Mouse (Mus musculus) heart, postnatal 0 days (tissue): ENCODE results near the gene Pigu. TPM values are rescaled to one million over a fixed set of nuclear protein-coding genes. Genes with fewer than 3 reads are reported as not detected.

Experiments used
- ATAC-seq: fragments of 200-750 bp; cut with Nextera tagmentation; 2 replicates; pipeline ENCODE4 v1.8.0; 2017; ENCODE audit warnings: low read depth, moderate number of reproducible peaks, moderate library complexity; ENCODE audit not compliant: insufficient read depth
- DNase-seq: peaks from one replicate; pipeline ENCODE4 v3.0.0-alpha.2; 2016; ENCODE audit warnings: low spot score
- H3K27ac ChIP-seq: fragments of 300-500 bp; sonication (generic); 2 replicates; pipeline ENCODE4 v1.5.1; 2014; ENCODE audit warnings: low read depth, mild to moderate bottlenecking
- H3K27me3 ChIP-seq: fragments of 300-500 bp; sonication (generic); 2 replicates; pipeline ENCODE4 v1.6.1; 2014; ENCODE audit warnings: low read length, mixed read lengths; ENCODE audit not compliant: control insufficient read depth, insufficient read depth
- H3K36me3 ChIP-seq: fragments of 300-500 bp; sonication (generic); replicated peaks from 2 replicates; pipeline ENCODE4 v1.6.1; 2014; ENCODE audit warnings: low read length, mixed read lengths; ENCODE audit not compliant: control insufficient read depth, insufficient read depth
- H3K4me1 ChIP-seq: fragments of 300-500 bp; sonication (generic); 2 replicates; pipeline ENCODE4 v1.6.1; 2014; ENCODE audit warnings: antibody characterized with exemption; ENCODE audit not compliant: control insufficient read depth, insufficient read depth
- H3K4me2 ChIP-seq: fragments of 300-500 bp; sonication (generic); 2 replicates; pipeline ENCODE4 v1.6.1; 2014; ENCODE audit warnings: low read depth, mild to moderate bottlenecking, low read length, moderate library complexity
- H3K4me3 ChIP-seq: fragments of 300-500 bp; sonication (generic); 2 replicates; pipeline ENCODE4 v1.5.1; 2014; ENCODE audit warnings: low read depth, low read length
- H3K9ac ChIP-seq: fragments of 300-500 bp; sonication (generic); replicated peaks from 2 replicates; pipeline ENCODE4 v1.6.1; 2014; ENCODE audit warnings: low read depth, low read length, mixed read lengths
- H3K9me3 ChIP-seq: fragments of 300-500 bp; sonication (generic); replicated peaks from 2 replicates; pipeline ENCODE4 v1.6.1; 2016; ENCODE audit warnings: low read length; ENCODE audit not compliant: control insufficient read depth
- CTCF ChIP-seq: IDR thresholded peaks from 2 replicates; pipeline ENCODE4 v1.5.1; 2016; ENCODE audit warnings: antibody characterized with exemption, control low read depth, low read depth
- EP300 ChIP-seq: IDR thresholded peaks from 2 replicates; pipeline ENCODE4 v1.6.1; 2016; ENCODE audit warnings: antibody characterized with exemption, low read depth
- WGBS: fragments of 180-500 bp; shearing (Covaris S2); extraction: QIAGEN DNeasy Blood & Tissue Kit; methylation state at CpG from one replicate; pipeline ENCODE4 v1.1.7; 2014; 5-methylcytosine and 5-hydroxymethylcytosine counted together
- polyA plus RNA-seq: library from polyadenylated mRNA; unstranded; fragments of >200 nt; fragmentation: Nextera tagmentation; extraction: Ambion mirVana; gene quantifications from 2 replicates; pipeline ENCODE4 v1.2.1, GENCODE M21; 2015
- total RNA-seq: library from RNA; depleted of rRNA; stranded (reverse); fragments of >200 nt; gene quantifications from 2 replicates; pipeline ENCODE4 v1.2.3, GENCODE M21; 2014; ENCODE audit warnings: low replicate concordance

Gene Pigu
- total and polyA plus RNA-seq, 2 experiments from 2014 or later, result 43.3 to 43.7 TPM

- no peak overlapping the region for H3K27ac ChIP-seq
- H3K9me3 ChIP-seq, result no peaks in the 10 kb centered on the region
- no peaks in the 10 kb centered on the region for H3K27me3 ChIP-seq
- peaks cover 7% of the 10 kb centered on the region for H3K4me1 ChIP-seq
- WGBS, result 90% methylated on average over 8 of the region's 8 CpGs
- H3K4me3 ChIP-seq, result no peak overlapping the region
- TF ChIP-seq EP300, result no peak
- TF ChIP-seq CTCF, result no peak
- H3K9ac ChIP-seq, result no peak overlapping the region
- H3K4me2 ChIP-seq, result no peak overlapping the region
- peaks cover 14% of the 10 kb centered on the region; the same call in 1 of the 2 replicates for H3K36me3 ChIP-seq
- DNase-seq (no peak), ATAC-seq (no peak)
These were observed 67.2 kb downstream of the Pigu start for GRCm38 (mm10) chr2:155290066-155290465.

GRCm38 (mm10) chr2:155287456-155288250 lies 69.6 kb downstream of the Pigu start:
- DNase-seq, result peak; percentile 88
- Histone ChIP-seq H3K9me3 (no peaks in the 10 kb centered on the region), H3K9ac (no peak overlapping the region), H3K4me1 (peaks cover 30% of the 10 kb centered on the region), H3K27ac (peak overlapping the region; percentile 91), H3K4me3 (no peak overlapping the region), H3K4me2 (no peak overlapping the region), H3K36me3 (peaks cover 10% of the 10 kb centered on the region; the same call in 1 of the 2 replicates), H3K27me3 (no peaks in the 10 kb centered on the region)
- TF ChIP-seq EP300, result peak; percentile 96
- peak; percentile 18; the same call in 1 of the 2 replicates for TF ChIP-seq CTCF
- peak; percentile 91 for ATAC-seq
- 37% methylated on average over 4 of the region's 4 CpGs for WGBS

- Histone ChIP-seq H3K36me3 (peaks cover 3% of the 10 kb centered on the region; the same call in 1 of the 2 replicates), H3K4me1 (peaks cover 30% of the 10 kb centered on the region), H3K27ac (peak overlapping the region; percentile 85), H3K4me2 (no peak overlapping the region), H3K9me3 (no peaks in the 10 kb centered on the region), H3K9ac (no peak overlapping the region), H3K27me3 (no peaks in the 10 kb centered on the region), H3K4me3 (no peak overlapping the region)
- ATAC-seq (no peak), DNase-seq (no peak)
- no peak for TF ChIP-seq CTCF
- TF ChIP-seq EP300, result no peak
- WGBS, result 90% methylated on average over 6 of the region's 6 CpGs
These were observed 71.5 kb downstream of the Pigu start for GRCm38 (mm10) chr2:155285744-155286143.

- WGBS, result 33% methylated on average over 7 of the region's 7 CpGs
- Histone ChIP-seq H3K27ac (peak overlapping the region; percentile 85), H3K27me3 (no peaks in the 10 kb centered on the region), H3K4me3 (no peak overlapping the region), H3K4me1 (peaks cover 30% of the 10 kb centered on the region), H3K4me2 (no peak overlapping the region; the same call in 1 of the 2 replicates), H3K9ac (0 out of 2 replicates have a peak overlapping the region, but pooled peaks have one; percentile 0), H3K36me3 (no peaks in the 10 kb centered on the region; the same call in 1 of the 2 replicates), H3K9me3 (no peaks in the 10 kb centered on the region)
- DNase-seq, result peak; percentile 16
- no peak for ATAC-seq
- TF ChIP-seq EP300, result no peak
- TF ChIP-seq CTCF, result no peak
These were observed 72.6 kb downstream of the Pigu start for GRCm38 (mm10) chr2:155284647-155285046.

DNA sequence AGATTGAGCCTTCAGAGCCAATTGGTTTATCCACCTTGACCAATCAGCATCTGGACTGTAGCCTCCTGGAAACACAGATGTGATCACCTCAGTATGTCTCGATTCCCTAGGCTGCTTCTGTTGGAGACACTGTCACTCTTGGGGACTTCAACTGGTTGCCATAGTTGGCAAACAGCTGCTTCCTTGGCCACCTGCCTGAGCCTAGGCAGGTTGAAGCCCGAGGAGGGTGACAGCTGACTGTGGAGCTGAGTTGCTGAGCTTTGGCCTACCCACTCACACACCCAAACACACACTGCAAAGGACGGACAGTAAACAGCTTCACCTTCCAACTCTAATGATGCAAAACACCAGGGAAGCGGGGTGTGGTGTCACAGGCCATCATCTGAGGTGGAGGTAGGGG lies 73.4 kb downstream of the Pigu start:
- no peak for ATAC-seq
- Histone ChIP-seq H3K4me1 (peaks cover 30% of the 10 kb centered on the region), H3K4me2 (no peak overlapping the region), H3K27me3 (no peaks in the 10 kb centered on the region), H3K27ac (peak overlapping the region; percentile 85), H3K9ac (no peak overlapping the region), H3K9me3 (no peaks in the 10 kb centered on the region), H3K4me3 (no peak overlapping the region), H3K36me3 (no peaks in the 10 kb centered on the region; the same call in 1 of the 2 replicates)
- WGBS, result 66% methylated on average over 4 of the region's 4 CpGs
- no peak for TF ChIP-seq EP300
- TF ChIP-seq CTCF, result no peak
- no peak for DNase-seq
